Mouse (Mus musculus): ENCODE results near the gene Gpr33.
A peak's percentile ranks its signal among the peaks of the same experiment; 100 is the strongest.

Gpr33 gene

DNA sequence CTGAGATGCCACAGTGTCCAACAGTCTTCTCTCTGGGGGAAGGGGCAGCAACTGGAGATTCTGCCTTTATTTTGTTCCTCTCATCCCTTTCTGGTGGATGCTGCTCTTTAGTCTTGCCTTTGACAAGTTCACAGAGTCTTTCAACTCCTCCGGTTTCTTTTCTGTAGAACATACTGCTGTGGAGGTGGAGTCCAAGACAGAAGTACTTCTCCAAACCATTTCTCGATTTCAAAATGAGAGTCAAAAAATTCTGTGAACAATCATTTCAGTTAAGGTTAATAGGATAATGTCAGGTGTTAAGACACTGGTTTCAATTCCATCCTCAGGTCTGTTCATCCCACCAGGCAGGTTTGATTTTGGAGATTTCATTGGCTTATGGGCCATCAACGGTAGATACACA lies at the start of gene Gpr33:
Gene Gpr33 (minus strand): TSS at position 101 of the 400 bp plus-strand sequence.
- DNase-seq (ENCODE audit: extremely low spot score), result no peak

- DNase-seq (ENCODE audit: extremely low spot score), result no peak
These were observed 21.5 kb upstream of the Gpr33 start for GRCm38 (mm10) chr12:52049324-52049723.

DNA sequence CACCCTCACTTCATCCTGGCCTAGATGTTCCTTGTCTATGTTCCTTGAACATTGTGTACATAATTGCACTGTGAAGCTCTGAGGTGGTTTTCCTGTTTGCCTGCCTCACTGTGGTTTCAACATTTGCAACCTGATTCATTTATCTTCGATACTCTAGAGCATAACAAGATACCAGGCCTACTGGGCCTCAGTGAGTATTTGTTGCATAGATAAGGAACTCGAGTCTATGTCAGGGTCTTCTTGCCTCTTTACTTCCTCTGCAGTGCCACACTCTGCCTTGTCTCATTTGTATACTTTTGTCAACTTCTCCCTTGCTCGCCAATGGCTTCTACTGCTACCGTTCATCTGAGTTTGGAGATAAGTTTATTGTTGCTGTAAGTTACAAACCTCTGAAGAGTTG lies 18.5 kb upstream of the Gpr33 start:
- no peak for DNase-seq (ENCODE audit: extremely low spot score)

DNA sequence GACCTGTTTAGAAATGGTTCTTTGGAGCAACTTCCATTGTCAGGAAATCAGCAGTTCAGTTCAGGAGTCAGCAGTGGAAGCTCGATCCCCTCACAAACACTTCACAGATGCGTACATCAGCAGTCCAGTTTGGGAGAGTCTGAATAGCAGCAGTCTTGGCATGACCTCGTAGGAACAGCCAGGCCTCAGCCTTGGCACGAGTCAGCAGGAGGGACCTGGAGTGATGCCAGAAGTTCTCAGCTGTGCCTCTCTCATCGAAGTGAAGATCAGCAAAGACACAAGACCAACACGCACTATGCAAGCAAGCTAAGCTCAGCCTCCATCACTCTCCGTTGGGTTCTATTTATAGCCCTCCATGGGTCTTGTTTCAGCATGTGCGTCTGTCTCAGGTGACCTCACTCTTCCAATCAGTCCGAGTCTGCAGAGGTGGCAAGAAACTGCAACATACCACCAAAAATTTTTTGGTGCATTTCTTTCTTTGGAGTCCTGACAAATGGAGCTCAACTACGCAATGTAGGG lies 15.0 kb upstream of the Gpr33 start:
- no peak for DNase-seq (ENCODE audit: extremely low spot score)

DNA sequence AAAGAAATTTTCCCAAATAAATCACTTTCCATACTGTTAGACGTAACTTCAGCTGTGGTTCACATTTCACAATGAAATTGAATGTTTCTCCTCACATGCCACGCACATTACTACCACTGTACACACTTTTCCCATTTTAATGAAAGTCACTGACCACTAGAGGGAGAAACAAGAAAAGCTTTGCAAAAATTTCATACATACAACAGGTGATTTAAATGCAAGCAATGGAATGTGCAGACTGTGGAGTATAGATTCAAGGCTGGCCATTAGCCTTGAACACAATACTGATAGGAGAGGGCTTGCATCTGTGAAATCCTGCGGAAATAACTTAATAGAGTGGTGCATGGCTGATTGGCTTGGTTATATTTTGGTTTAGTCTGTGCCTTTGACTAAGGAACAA lies 10.5 kb upstream of the Gpr33 start:
- DNase-seq (ENCODE audit: extremely low spot score), result peak; percentile 15

- no peak for DNase-seq (ENCODE audit: extremely low spot score)
These were observed 7.1 kb upstream of the Gpr33 start for GRCm38 (mm10) chr12:52034956-52035355.

GRCm38 (mm10) chr12:52032276-52032675 lies 4.4 kb upstream of the Gpr33 start:
- DNase-seq (ENCODE audit: extremely low spot score), result no peak

DNA sequence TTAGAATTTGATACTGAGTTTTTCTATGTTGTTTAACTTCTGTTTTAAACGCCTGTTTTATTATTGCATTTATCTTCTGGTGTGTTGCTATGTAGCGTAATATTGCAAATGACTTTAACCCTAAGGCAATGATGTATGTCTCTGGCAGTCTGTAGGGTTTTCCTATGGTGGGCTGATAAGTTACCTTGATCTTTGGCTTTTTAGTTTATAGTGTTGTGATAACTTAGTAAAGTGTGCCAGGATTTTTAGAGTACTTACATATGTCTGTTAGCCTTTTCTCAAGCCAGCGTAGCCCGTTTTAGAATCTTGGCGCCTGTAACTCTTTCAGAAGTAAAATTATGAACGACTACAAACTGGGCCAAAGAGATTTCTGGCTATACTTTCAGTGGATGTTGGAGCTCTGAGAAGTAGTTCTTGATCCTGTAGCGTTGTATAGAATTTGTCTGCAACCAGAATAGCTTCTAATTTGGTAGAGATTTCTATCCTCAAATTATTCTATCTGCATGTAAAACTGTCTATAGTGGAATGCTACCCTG lies 13.3 kb downstream of the Gpr33 start:
- no peak for DNase-seq (ENCODE audit: extremely low spot score)

DNA sequence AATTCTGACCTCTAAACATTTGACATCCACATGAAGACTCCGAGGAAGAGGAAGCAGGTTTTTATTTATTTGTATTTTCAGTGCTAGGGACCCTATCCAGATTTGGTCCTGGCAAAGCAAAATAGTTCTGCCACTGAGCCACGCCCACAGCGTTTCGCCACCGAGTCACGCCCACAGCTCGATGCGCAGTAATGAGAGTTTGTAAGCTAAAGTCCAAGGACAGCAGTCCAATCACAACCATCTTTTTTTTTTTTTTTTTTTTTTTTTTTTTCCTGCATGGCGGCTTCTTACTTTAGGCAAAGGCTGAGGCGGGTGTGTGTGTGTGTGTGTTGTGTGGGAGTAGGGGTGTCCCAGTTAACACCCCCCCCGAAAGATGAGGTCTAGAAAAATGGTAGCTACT lies 13.8 kb downstream of the Gpr33 start:
- DNase-seq (ENCODE audit: extremely low spot score), result no peak

DNA sequence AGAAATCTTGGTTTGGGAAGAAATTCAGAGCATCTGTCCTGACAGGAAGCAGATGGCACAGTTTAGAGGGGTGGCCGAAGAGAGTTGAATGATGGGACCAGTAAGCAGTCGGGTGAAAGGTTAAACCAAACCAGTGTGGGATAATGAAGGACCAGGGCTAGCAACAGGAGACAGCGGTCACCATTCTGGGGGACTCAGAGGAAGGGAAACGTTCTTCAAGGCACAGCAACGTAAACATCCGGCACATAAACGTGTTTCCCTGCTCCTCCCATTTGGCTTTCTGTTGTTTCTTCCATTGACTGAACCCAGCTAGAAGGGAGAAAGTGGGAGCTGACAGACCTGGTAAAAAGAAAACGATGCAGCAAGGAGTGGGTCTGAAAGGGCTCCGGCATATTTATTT lies 14.6 kb downstream of the Gpr33 start:
- peak; percentile 36 for DNase-seq (ENCODE audit: extremely low spot score)

- no peak for DNase-seq (ENCODE audit: extremely low spot score)
These were observed 15.7 kb downstream of the Gpr33 start for GRCm38 (mm10) chr12:52012159-52012558.

GRCm38 (mm10) chr12:52010630-52010961 lies 17.3 kb downstream of the Gpr33 start:
- peak; percentile 22 for DNase-seq (ENCODE audit: extremely low spot score)

GRCm38 (mm10) chr12:52009928-52010629 lies 17.8 kb downstream of the Gpr33 start:
- no peak for DNase-seq (ENCODE audit: extremely low spot score)

DNA sequence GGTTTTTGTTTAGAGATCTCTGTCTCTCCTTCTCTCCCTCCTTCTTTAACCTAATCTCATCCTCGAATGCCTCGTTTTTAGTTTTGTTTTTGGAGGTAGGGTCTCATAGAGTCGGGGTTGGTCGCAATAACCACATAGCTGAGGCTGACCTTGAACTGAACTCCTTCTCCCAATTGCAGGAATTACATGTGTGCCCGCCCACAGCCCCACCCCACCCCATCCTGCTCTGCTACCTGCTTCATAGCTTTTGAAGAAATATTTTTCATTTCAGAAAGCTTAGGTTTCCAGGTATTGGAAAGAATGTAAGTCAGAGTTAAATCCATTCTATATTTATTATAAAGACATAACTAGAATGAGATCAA lies 21.2 kb downstream of the Gpr33 start:
- no peak for DNase-seq (ENCODE audit: extremely low spot score)

DNA sequence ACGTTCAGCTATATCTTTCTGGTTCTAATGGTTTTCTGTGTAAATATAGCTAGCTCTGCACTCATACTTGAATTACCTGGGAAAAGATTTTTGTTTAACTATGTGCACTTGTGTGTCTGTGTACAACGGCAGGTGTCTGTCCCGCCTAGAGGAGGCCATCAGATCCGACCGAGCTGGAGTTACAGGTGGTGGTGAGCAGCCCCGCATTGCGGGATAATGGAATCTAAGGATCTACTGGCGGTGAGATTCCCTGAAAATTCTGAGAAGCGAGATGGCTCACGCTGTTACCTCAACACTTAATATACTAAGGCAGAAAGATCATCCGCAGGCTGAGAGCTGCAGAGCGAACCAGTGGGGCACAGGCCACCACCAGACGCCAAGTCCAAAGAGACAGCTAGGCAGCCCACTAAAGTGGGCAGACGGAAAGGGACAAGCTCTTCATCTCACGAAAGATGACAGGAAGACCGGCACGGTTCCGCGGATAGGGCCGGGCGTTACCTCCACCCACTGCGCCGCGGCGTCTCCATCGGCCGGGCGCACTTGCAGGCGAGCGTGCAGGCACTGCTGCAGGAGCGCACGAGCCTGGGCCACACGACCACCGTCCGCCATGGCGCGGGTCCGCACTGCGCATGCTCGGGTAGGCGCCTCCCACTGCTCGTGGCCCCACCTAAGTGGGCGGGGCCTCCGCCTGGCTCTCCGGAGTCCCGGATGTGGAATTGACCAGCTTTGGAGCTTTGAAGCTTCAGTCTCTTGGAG lies 21.8 kb downstream of the Gpr33 start, which contains the start of gene Dtd2:
Gene Dtd2 (minus strand): TSS at position 625 of the 756 bp plus-strand sequence.
- peak; percentile 94 for DNase-seq (ENCODE audit: extremely low spot score)

DNA sequence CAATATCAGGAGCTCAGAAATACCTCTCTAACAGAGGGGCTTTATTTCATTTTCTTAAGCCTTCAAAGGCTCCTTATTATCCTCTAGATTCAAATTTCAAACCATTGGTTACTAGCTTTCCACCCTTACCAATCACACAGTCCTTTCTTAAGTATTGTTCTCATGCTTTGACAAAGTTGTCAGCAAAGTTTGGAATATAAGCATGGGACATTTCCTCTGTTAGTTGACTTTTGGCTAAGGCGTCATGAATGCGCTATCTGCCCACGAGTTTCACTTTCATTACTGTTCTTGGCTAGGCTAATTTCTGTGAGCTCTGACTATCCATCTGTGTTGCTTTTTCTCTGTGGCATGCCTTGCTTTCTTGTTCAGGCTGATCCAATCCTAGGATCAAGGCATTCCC lies 25.1 kb downstream of the Gpr33 start:
- no peak for DNase-seq (ENCODE audit: extremely low spot score)

- peak; percentile 63 for DNase-seq (ENCODE audit: extremely low spot score)
These were observed 26.3 kb downstream of the Gpr33 start for GRCm38 (mm10) chr12:52001544-52001943.

GRCm38 (mm10) chr12:51998366-51998932 lies 29.4 kb downstream of the Gpr33 start:
- no peak for DNase-seq (ENCODE audit: extremely low spot score)

GRCm38 (mm10) chr12:51995738-51996536 lies 31.9 kb downstream of the Gpr33 start:
- DNase-seq (ENCODE audit: extremely low spot score), result no peak

DNA sequence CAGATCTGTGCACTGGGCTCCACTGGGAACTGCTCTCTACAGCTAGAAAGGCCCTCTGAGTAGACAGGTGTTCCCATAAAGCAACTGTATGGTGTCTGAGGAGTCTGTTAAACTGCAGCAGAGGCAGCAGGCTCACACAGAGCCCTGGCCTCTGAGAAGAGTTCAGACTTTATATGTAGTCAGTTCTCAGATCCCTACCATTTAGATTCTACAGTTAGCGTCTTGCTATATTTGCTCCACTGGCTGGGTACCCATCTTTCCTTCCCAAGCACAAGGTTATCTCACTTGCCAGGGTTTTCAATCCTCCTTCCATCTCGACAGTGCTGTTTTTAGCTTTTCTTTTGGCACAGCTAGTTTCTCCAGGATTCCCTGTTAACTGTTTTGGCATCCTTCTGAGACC lies 37.2 kb downstream of the Gpr33 start:
- DNase-seq (ENCODE audit: extremely low spot score), result no peak

DNA sequence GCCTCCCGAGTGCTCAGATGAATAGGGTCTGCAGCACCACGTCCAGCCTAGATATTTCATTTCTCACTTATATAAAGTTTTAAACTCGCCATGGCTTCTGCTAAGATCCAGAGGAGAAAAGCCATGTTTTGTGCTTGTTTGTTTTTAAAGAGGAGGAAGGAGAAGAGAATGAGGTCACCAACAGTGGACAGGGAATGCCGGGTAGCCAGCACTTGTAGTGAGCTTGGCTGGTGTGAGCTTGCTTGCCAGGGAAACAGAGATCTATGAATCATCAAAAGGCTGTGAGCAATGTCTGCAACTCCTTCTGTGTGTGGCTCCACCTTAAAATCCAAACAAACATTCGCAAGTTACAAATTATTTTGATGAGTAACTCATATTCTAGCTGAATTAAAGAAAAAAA lies 39.3 kb downstream of the Gpr33 start:
- DNase-seq (ENCODE audit: extremely low spot score), result no peak

DNA sequence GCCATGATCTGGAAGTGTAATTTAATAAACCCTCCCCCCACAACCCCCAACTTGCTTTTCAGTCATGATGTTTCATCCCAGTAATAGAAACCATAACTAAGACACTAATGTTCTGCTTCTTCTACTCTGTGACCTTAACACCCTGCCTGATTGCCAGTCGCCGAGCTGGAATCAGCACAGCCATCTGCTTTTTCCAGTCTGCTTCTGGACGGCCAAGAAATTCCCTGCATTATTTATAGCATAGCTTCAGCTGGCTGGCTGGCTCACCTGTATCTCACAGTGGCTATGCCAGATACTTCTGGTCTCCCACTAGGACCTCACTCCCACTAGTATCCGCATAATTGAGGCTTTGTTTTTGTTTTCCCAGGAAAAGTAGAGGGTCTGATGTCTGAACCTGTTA lies 42.0 kb downstream of the Gpr33 start:
- DNase-seq (ENCODE audit: extremely low spot score), result no peak
